8 mouse cellular contexts compared by ENCODE assay signal in genomic region chr7:28386462-28386861, GRCm38 (mm10). TPM values are rescaled to one million over a fixed set of nuclear protein-coding genes. Genes with fewer than 3 reads are reported as not detected.
DNase-seq lines count a peak whose midpoint lies in the region; ATAC-seq and TF ChIP-seq lines count a peak whose summit lies in the region.

No protein-coding gene starts in this region.

- peak; percentile 94 for DNase-seq in CH12.LX (ENCODE audit: extremely low read depth)
- peak; percentile 94 for DNase-seq in c-Kit-positive CD71-negative TER-119-negative erythroid progenitor cells, embryonic 14.5 days (ENCODE audit: low read depth)
- DNase-seq in heart, postnatal 14 days, result peak; percentile 90 to 91
- peak; percentile 70 to 83 for DNase-seq in layer of hippocampus, adult 2 months (ENCODE audit: low spot score in 2 of 2)
- peak; percentile 60 for DNase-seq in ovary, postnatal 10 days (ENCODE audit: low spot score)
- DNase-seq in thymus, postnatal 0 days (ENCODE audit: low spot score), result peak; percentile 89

- TF ChIP-seq POLR2A in CH12.LX (IDR thresholded peaks at IDR 0.05; ENCODE audit: low read depth, low read length), result peak; percentile 31; the same call in 1 of the 2 replicates

- no peak overlapping the region for H3K4me3 ChIP-seq in CH12.LX (replicated peaks in 1 of 3; ENCODE audit: low read depth in 2 of 3, low read length in 2 of 3, poor library complexity in 1 of 3)
- H3K4me3 ChIP-seq in forebrain, embryonic 13.5 days, result no peak overlapping the region
- no peak overlapping the region for H3K4me3 ChIP-seq in layer of hippocampus, adult 2 months
- H3K4me3 ChIP-seq in lung, embryonic 16.5 days (ENCODE audit: low read length), result no peak overlapping the region

- 22% methylated on average over 4 of the region's 4 CpGs for WGBS in forebrain, embryonic 13.5 days
- 1% methylated on average over 4 of the region's 4 CpGs for WGBS in lung, embryonic 16.5 days

- dilution Hi-C loops in CH12.LX (cut with MboI; ENCODE audit: extremely low pct_ligation_motif_present, extremely low pct_unique_long_range_greater_than_20kb, low sequenced_read_pairs), result no loop called here

- intact Hi-C loops in heart, postnatal 14 days (cut with DNase I), result loop anchor here (1.0 kb wide), 1 partner anchor 13 kb away; no protein-coding TSS in a partner anchor

- TF ChIP-seq RAD21 in CH12.LX (IDR thresholded peaks at IDR 0.05; ENCODE audit: low read depth, low read length), result peak; percentile 91

- H3K27ac ChIP-seq in CH12.LX (ENCODE audit: insufficient read depth, low read depth), result peak overlapping the region; percentile 49
- no peak overlapping the region for H3K27ac ChIP-seq in forebrain, embryonic 13.5 days
- peak overlapping the region; percentile 64; the same call in 1 of the 2 replicates for H3K27ac ChIP-seq in layer of hippocampus, adult 2 months
- peak overlapping the region; percentile 61 for H3K27ac ChIP-seq in lung, embryonic 16.5 days (ENCODE audit: low read length)

- peak; percentile 66 to 93 for TF ChIP-seq CTCF in CH12.LX (conservative IDR thresholded peaks at IDR 0.05 in 1 of 2, IDR thresholded peaks at IDR 0.05 in 1 of 2; ENCODE audit: low read depth in 2 of 2, low read length in 2 of 2)
- TF ChIP-seq CTCF in layer of hippocampus, adult 2 months (conservative IDR thresholded peaks at IDR 0.05), result peak; percentile 82

- H3K4me2 ChIP-seq in CH12.LX (ENCODE audit: insufficient read depth, low read depth, poor library complexity, severe bottlenecking), result no peak overlapping the region
- H3K4me2 ChIP-seq in forebrain, embryonic 13.5 days, result no peak overlapping the region
- no peak overlapping the region for H3K4me2 ChIP-seq in lung, embryonic 16.5 days (ENCODE audit: low read depth, low read length)

- in situ Hi-C loops in CH12.LX (cut with MboI; ENCODE audit: low pct_ligation_motif_present, low pct_unique_long_range_greater_than_20kb, low sequenced_read_pairs), result no loop called here

- H3K27me3 ChIP-seq in CH12.LX (replicated peaks), result no peaks in the 10 kb centered on the region
- no peaks in the 10 kb centered on the region for H3K27me3 ChIP-seq in forebrain, embryonic 13.5 days
- no peaks in the 10 kb centered on the region for H3K27me3 ChIP-seq in lung, embryonic 16.5 days (ENCODE audit: control insufficient read depth, insufficient read depth, low read depth, low read length)

- no peak for TF ChIP-seq EP300 in CH12.LX (IDR thresholded peaks at IDR 0.05; ENCODE audit: low read length)

- peaks cover 4% of the 10 kb centered on the region for H3K79me2 ChIP-seq in CH12.LX (replicated peaks; ENCODE audit: control insufficient read depth, extremely low read depth, insufficient read depth, poor library complexity, severe bottlenecking)

- peaks cover 35 to 54% of the 10 kb centered on the region in 2 experiments for H3K4me1 ChIP-seq in CH12.LX (ENCODE audit: control insufficient read depth in 1 of 2, insufficient read depth in 2 of 2)
- peaks cover 24% of the 10 kb centered on the region for H3K4me1 ChIP-seq in forebrain, embryonic 13.5 days
- peaks cover 22% of the 10 kb centered on the region for H3K4me1 ChIP-seq in lung, embryonic 16.5 days (replicated peaks; ENCODE audit: control insufficient read depth, insufficient read depth, low read length)

- H3K9me3 ChIP-seq in CH12.LX (replicated peaks; ENCODE audit: low read length), result no peaks in the 10 kb centered on the region
- H3K9me3 ChIP-seq in forebrain, embryonic 13.5 days (replicated peaks), result no peaks in the 10 kb centered on the region
- H3K9me3 ChIP-seq in lung, embryonic 16.5 days (ENCODE audit: control insufficient read depth, low read length), result no peaks in the 10 kb centered on the region

- H3K9ac ChIP-seq in CH12.LX (ENCODE audit: insufficient read depth, low read depth), result no peak overlapping the region; the same call in 1 of the 2 replicates
- H3K9ac ChIP-seq in forebrain, embryonic 13.5 days, result no peak overlapping the region
- H3K9ac ChIP-seq in lung, embryonic 16.5 days (ENCODE audit: low read length), result peak overlapping the region; percentile 24; the same call in 1 of the 2 replicates

- peaks cover 29 to 50% of the 10 kb centered on the region in 2 experiments for H3K36me3 ChIP-seq in CH12.LX (replicated peaks in 1 of 2; ENCODE audit: control insufficient read depth in 1 of 2, insufficient read depth in 1 of 2, low read length in 1 of 2)
- H3K36me3 ChIP-seq in forebrain, embryonic 13.5 days (ENCODE audit: poor library complexity, severe bottlenecking), result peaks cover 51% of the 10 kb centered on the region
- peaks cover 17% of the 10 kb centered on the region for H3K36me3 ChIP-seq in lung, embryonic 16.5 days (ENCODE audit: control insufficient read depth, insufficient read depth, low read length)

- ATAC-seq in forebrain, embryonic 13.5 days, result peak; percentile 81
- ATAC-seq in lung, embryonic 16.5 days (ENCODE audit: low read depth), result peak; percentile 56

TF ChIP-seq in CH12.LX, 34 proteins besides CTCF, POLR2A, EP300 and RAD21 (continues in another document):
- TF ChIP-seq CHD1 (IDR thresholded peaks at IDR 0.05; ENCODE audit: low read depth, low read length), result no peak
- TF ChIP-seq ETS1 (conservative IDR thresholded peaks at IDR 0.05; ENCODE audit: low read depth, low read length), result no peak
- no peak for TF ChIP-seq ZNF384 (IDR thresholded peaks at IDR 0.05; ENCODE audit: low read depth, low read length)
- TF ChIP-seq NRF1 (IDR thresholded peaks at IDR 0.05; ENCODE audit: low read depth, low read length), result peak; percentile 35
- no peak for TF ChIP-seq ZMIZ1 (IDR thresholded peaks at IDR 0.05; ENCODE audit: low read depth, low read length)
- TF ChIP-seq SIN3A (IDR thresholded peaks at IDR 0.05; ENCODE audit: low read length), result peak; percentile 71
- no peak for TF ChIP-seq UBTF (IDR thresholded peaks at IDR 0.05; ENCODE audit: low read depth, low read length)
- TF ChIP-seq BHLHE40 (IDR thresholded peaks at IDR 0.05; ENCODE audit: low read depth, low read length), result peak; percentile 55
- TF ChIP-seq USF1 (IDR thresholded peaks at IDR 0.05; ENCODE audit: low read depth, low read length), result no peak
- TF ChIP-seq JUN (IDR thresholded peaks at IDR 0.05; ENCODE audit: insufficient read depth, low read depth, low read length), result no peak
- peak; percentile 68 for TF ChIP-seq MEF2A (IDR thresholded peaks at IDR 0.05; ENCODE audit: borderline replicate concordance, low read depth, low read length)
- no peak for TF ChIP-seq MAFK (IDR thresholded peaks at IDR 0.05; ENCODE audit: insufficient replicate concordance, low read length)
- TF ChIP-seq CHD2 (IDR thresholded peaks at IDR 0.05; ENCODE audit: low read length), result 0 out of 2 replicates have a peak, but pooled peaks have one; percentile 2
- TF ChIP-seq MYC (IDR thresholded peaks at IDR 0.05; ENCODE audit: low read depth, low read length), result peak; percentile 67; the same call in 1 of the 2 replicates

RNA-seq across cellular contexts. Expression of gene Med29, which starts 6.0 kb away (rescaled TPM):
- total RNA-seq in CH12.LX (2012; rRNA removed) (23.5 and 27.8 TPM in 2 replicates), CH12.LX (2014; rRNA removed) (19.4 and 19.8 TPM in 2 replicates)
- 25.4 and 26.9 TPM in 2 replicates for polyA plus RNA-seq in CH12.LX (2012; ENCODE audit: insufficient read length, low read depth)
- polyA plus RNA-seq in forebrain, embryonic 13.5 days (2015; fragmentation: Nextera tagmentation; extraction: Ambion mirVana), result 49.3 and 51.5 TPM in 2 replicates
- 10 to 100 TPM; 18.4 to 19.9 TPM for total RNA-seq in heart, postnatal 14 days (2021)
- 10 to 100 TPM; 17.7 to 18.7 TPM for total RNA-seq in layer of hippocampus, adult 2 months (2021)
- polyA plus RNA-seq in lung, embryonic 16.5 days (2015; fragmentation: Nextera tagmentation; extraction: Ambion mirVana), result 46.8 and 50.2 TPM in 2 replicates
- 42.0 and 42.5 TPM in 2 replicates for polyA plus RNA-seq in thymus, postnatal 0 days (2015; fragmentation: Nextera tagmentation; extraction: Ambion mirVana)

RNA-seq across cellular contexts. Expression of gene Paf1, which starts 6.3 kb away (rescaled TPM):
- total RNA-seq in CH12.LX (2012; rRNA removed) (45.9 and 71.0 TPM in 2 replicates), CH12.LX (2014; rRNA removed) (42.2 and 57.8 TPM in 2 replicates)
- 105 and 151 TPM in 2 replicates for polyA plus RNA-seq in CH12.LX (2012; ENCODE audit: insufficient read length, low read depth)
- polyA plus RNA-seq in forebrain, embryonic 13.5 days (2015; fragmentation: Nextera tagmentation; extraction: Ambion mirVana), result 95.4 and 97.1 TPM in 2 replicates
- total RNA-seq in heart, postnatal 14 days (2021), result 10 to 100 TPM; 46.2 to 47.7 TPM
- 10 to 100 TPM; 68.4 to 79.0 TPM for total RNA-seq in layer of hippocampus, adult 2 months (2021)
- 87.6 and 89.7 TPM in 2 replicates for polyA plus RNA-seq in lung, embryonic 16.5 days (2015; fragmentation: Nextera tagmentation; extraction: Ambion mirVana)
- 59.3 and 64.0 TPM in 2 replicates for polyA plus RNA-seq in thymus, postnatal 0 days (2015; fragmentation: Nextera tagmentation; extraction: Ambion mirVana)

RNA-seq across cellular contexts. Expression of gene Zfp36, which starts 6.4 kb away (rescaled TPM):
- total RNA-seq in CH12.LX (2012; rRNA removed), result 2.8 and 3.5 TPM in 2 replicates
- total RNA-seq in CH12.LX (2014; rRNA removed), result 1.1 and 1.9 TPM in 2 replicates
- polyA plus RNA-seq in CH12.LX (2012; ENCODE audit: insufficient read length, low read depth), result 8.9 and 9.9 TPM in 2 replicates
- 4.5 and 4.8 TPM in 2 replicates for polyA plus RNA-seq in forebrain, embryonic 13.5 days (2015; fragmentation: Nextera tagmentation; extraction: Ambion mirVana)
- total RNA-seq in heart, postnatal 14 days (2021), result 10 to 100 TPM; 25.7 to 27.6 TPM
- total RNA-seq in layer of hippocampus, adult 2 months (2021), result 1 to 10 TPM; 2.0 to 3.2 TPM
- polyA plus RNA-seq in lung, embryonic 16.5 days (2015; fragmentation: Nextera tagmentation; extraction: Ambion mirVana), result 23.9 and 26.8 TPM in 2 replicates
- 70.6 and 72.0 TPM in 2 replicates for polyA plus RNA-seq in thymus, postnatal 0 days (2015; fragmentation: Nextera tagmentation; extraction: Ambion mirVana)

RNA-seq across cellular contexts. Expression of gene Plekhg2, which starts 14.1 kb away (rescaled TPM):
- 3.3 and 4.7 TPM in 2 replicates for total RNA-seq in CH12.LX (2012; rRNA removed)
- 0.39 and 0.43 TPM in 2 replicates for total RNA-seq in CH12.LX (2014; rRNA removed)
- 5.2 and 5.5 TPM in 2 replicates for polyA plus RNA-seq in CH12.LX (2012; ENCODE audit: insufficient read length, low read depth)
- 43.1 and 50.0 TPM in 2 replicates for polyA plus RNA-seq in forebrain, embryonic 13.5 days (2015; fragmentation: Nextera tagmentation; extraction: Ambion mirVana)
- total RNA-seq in heart, postnatal 14 days (2021), result 10 to 100 TPM; 32.1 to 32.5 TPM
- total RNA-seq in layer of hippocampus, adult 2 months (2021), result 1 to 10 TPM; 5.9 to 6.8 TPM
- polyA plus RNA-seq in lung, embryonic 16.5 days (2015; fragmentation: Nextera tagmentation; extraction: Ambion mirVana), result 69.0 and 70.0 TPM in 2 replicates
- polyA plus RNA-seq in thymus, postnatal 0 days (2015; fragmentation: Nextera tagmentation; extraction: Ambion mirVana), result 35.4 and 49.6 TPM in 2 replicates

RNA-seq across cellular contexts. Expression of gene Rps16, which starts 36.0 kb away (rescaled TPM):
- total RNA-seq in CH12.LX (2012; rRNA removed) (1,915 and 2,040 TPM in 2 replicates), CH12.LX (2014; rRNA removed) (42.7 and 66.7 TPM in 2 replicates)
- 1,205 and 1,254 TPM in 2 replicates for polyA plus RNA-seq in CH12.LX (2012; ENCODE audit: insufficient read length, low read depth)
- polyA plus RNA-seq in forebrain, embryonic 13.5 days (2015; fragmentation: Nextera tagmentation; extraction: Ambion mirVana), result 644 and 704 TPM in 2 replicates
- total RNA-seq in heart, postnatal 14 days (2021), result 100 to 1,000 TPM; 540 to 612 TPM
- total RNA-seq in layer of hippocampus, adult 2 months (2021), result 100 to 1,000 TPM; 490 to 496 TPM
- polyA plus RNA-seq in lung, embryonic 16.5 days (2015; fragmentation: Nextera tagmentation; extraction: Ambion mirVana), result 981 and 1,007 TPM in 2 replicates
- 1,689 and 1,723 TPM in 2 replicates for polyA plus RNA-seq in thymus, postnatal 0 days (2015; fragmentation: Nextera tagmentation; extraction: Ambion mirVana)
